Mouse (Mus musculus) E14TG2a.4 (cell line): ENCODE measurements at regions not wholly inside any gene's neighbourhood (a gene's known extent, or its start where the extent isn't known, plus 50 kb on each side); places are given as distances from the start of the nearest gene placed in this dataset.

Experiments
- CTCF ChIP-seq: conservative IDR thresholded peaks from 2 replicates; pipeline ENCODE4 v1.5.1; 2014; ENCODE audit warnings: low read length
- NANOG ChIP-seq: IDR thresholded peaks from 2 replicates; pipeline ENCODE4 v1.6.1; 2014; ENCODE audit warnings: borderline replicate concordance, low read length, mixed read lengths

- TF ChIP-seq CTCF (no peak), NANOG (no peak)
Observed at GRCm38 (mm10) chr8:33075186-33075585, 353.3 kb upstream of the 5930422O12Rik start.
